Mouse (Mus musculus) intestine, embryonic 16.5 days (tissue): Measurements from ENCODE around the gene Prkg2. TPM values are rescaled to one million over a fixed set of nuclear protein-coding genes. Genes with fewer than 3 reads are reported as not detected.

Source experiments
- ATAC-seq: fragments of 200-750 bp; cut with Nextera tagmentation; 2 replicates; pipeline ENCODE4 v1.8.0; 2017; ENCODE audit warnings: moderate TSS enrichment, moderate library complexity
- H3K27ac ChIP-seq: fragments of 300-500 bp; sonication (generic); 2 replicates; pipeline ENCODE4 v1.5.1; 2014; ENCODE audit warnings: mild to moderate bottlenecking, low read length
- H3K27me3 ChIP-seq: fragments of 300-500 bp; sonication (generic); replicated peaks from 2 replicates; pipeline ENCODE4 v1.6.1; 2014; ENCODE audit warnings: low read length, control low read depth, mixed read lengths; ENCODE audit not compliant: control insufficient read depth, insufficient read depth
- H3K36me3 ChIP-seq: fragments of 300-500 bp; sonication (generic); 2 replicates; pipeline ENCODE4 v1.6.1; 2014; ENCODE audit warnings: low read length, control low read depth; ENCODE audit not compliant: control insufficient read depth, insufficient read depth
- H3K4me1 ChIP-seq: fragments of 300-500 bp; sonication (generic); 2 replicates; pipeline ENCODE4 v1.6.1; 2014; ENCODE audit warnings: low read length, control low read depth, mixed read lengths; ENCODE audit not compliant: control insufficient read depth, insufficient read depth
- H3K4me2 ChIP-seq: fragments of 300-500 bp; sonication (generic); 2 replicates; pipeline ENCODE4 v1.6.1; 2014; ENCODE audit warnings: low read depth, low read length, control low read depth
- H3K4me3 ChIP-seq: fragments of 300-500 bp; sonication (generic); 2 replicates; pipeline ENCODE4 v1.5.1; 2014; ENCODE audit warnings: mild to moderate bottlenecking, low read length
- H3K9ac ChIP-seq: fragments of 300-500 bp; sonication (generic); 2 replicates; pipeline ENCODE4 v1.6.1; 2014; ENCODE audit warnings: low read depth, low read length
- H3K9me3 ChIP-seq: fragments of 300-500 bp; sonication (generic); 2 replicates; pipeline ENCODE4 v1.6.1; 2016; ENCODE audit warnings: low read length, control low read depth; ENCODE audit not compliant: control insufficient read depth
- WGBS: fragments of 180-500 bp; shearing (Covaris S2); extraction: QIAGEN DNeasy Blood & Tissue Kit; methylation state at CpG from one replicate; pipeline ENCODE4 v1.1.7; 2014; 5-methylcytosine and 5-hydroxymethylcytosine counted together
- polyA plus RNA-seq: library from polyadenylated mRNA; unstranded; fragments of >200 nt; fragmentation: Nextera tagmentation; extraction: Ambion mirVana; gene quantifications from 2 replicates; pipeline ENCODE4 v1.2.1, GENCODE M21; 2015

Gene Prkg2
- polyA plus RNA-seq, 1 experiment from 2014 or later, result 24.1 TPM

- H3K36me3 ChIP-seq, result no peaks in the 10 kb centered on the region
- no peak overlapping the region for H3K4me2 ChIP-seq
- no peaks in the 10 kb centered on the region for H3K27me3 ChIP-seq
- no peak overlapping the region for H3K27ac ChIP-seq
- no peak overlapping the region for H3K9ac ChIP-seq
- no peaks in the 10 kb centered on the region for H3K4me1 ChIP-seq
- no peaks in the 10 kb centered on the region for H3K9me3 ChIP-seq
- ATAC-seq, result no peak
- no peak overlapping the region for H3K4me3 ChIP-seq
These were observed 139.2 kb downstream of the Prkg2 start for GRCm38 (mm10) chr5:98897946-98898345.

- H3K9me3 ChIP-seq, result no peaks in the 10 kb centered on the region
- H3K9ac ChIP-seq, result no peak overlapping the region
- H3K27ac ChIP-seq, result no peak overlapping the region
- H3K4me2 ChIP-seq, result no peak overlapping the region
- H3K27me3 ChIP-seq, result no peaks in the 10 kb centered on the region
- 60% methylated on average over 3 of the region's 3 CpGs for WGBS
- H3K36me3 ChIP-seq, result no peaks in the 10 kb centered on the region
- ATAC-seq, result no peak
- no peaks in the 10 kb centered on the region for H3K4me1 ChIP-seq
- H3K4me3 ChIP-seq, result no peak overlapping the region
These were observed 142.9 kb downstream of the Prkg2 start for GRCm38 (mm10) chr5:98894281-98894680.

- Histone ChIP-seq H3K9me3 (no peaks in the 10 kb centered on the region), H3K9ac (no peak overlapping the region), H3K4me3 (no peak overlapping the region), H3K36me3 (no peaks in the 10 kb centered on the region), H3K4me2 (no peak overlapping the region), H3K27me3 (no peaks in the 10 kb centered on the region), H3K4me1 (no peaks in the 10 kb centered on the region), H3K27ac (no peak overlapping the region)
- WGBS, result 73% methylated on average over 2 of the region's 2 CpGs
- no peak for ATAC-seq
These were observed 146.6 kb downstream of the Prkg2 start for GRCm38 (mm10) chr5:98890544-98891050.

- 61% methylated on average over 3 of the region's 3 CpGs for WGBS
- Histone ChIP-seq H3K9me3 (no peaks in the 10 kb centered on the region), H3K4me2 (no peak overlapping the region), H3K4me1 (no peaks in the 10 kb centered on the region), H3K27me3 (no peaks in the 10 kb centered on the region), H3K36me3 (no peaks in the 10 kb centered on the region), H3K4me3 (no peak overlapping the region), H3K9ac (no peak overlapping the region), H3K27ac (no peak overlapping the region)
- no peak for ATAC-seq
These were observed 155.1 kb downstream of the Prkg2 start for GRCm38 (mm10) chr5:98882096-98882495.

Other genes with a start within 250 kb of the Prkg2 start
- 9.2 and 9.4 TPM in 2 replicates for gene Bmp3, start 182.9 kb downstream of the Prkg2 start, polyA plus RNA-seq